Mouse (Mus musculus) myocyte (in vitro differentiated cells): ENCODE data around the gene Gid8.

Experiments used
- CEBPB ChIP-seq: IDR thresholded peaks from 2 replicates; pipeline ENCODE4 v1.6.1; 2011; ENCODE audit warnings: mild to moderate bottlenecking, moderate library complexity; ENCODE audit not compliant: poor library complexity, insufficient read depth, severe bottlenecking
- MAX ChIP-seq: IDR thresholded peaks from one replicate; pipeline ENCODE4 v1.6.1; 2011; ENCODE audit warnings: low read depth, mild to moderate bottlenecking, control low read depth
- POLR2A ChIP-seq: IDR thresholded peaks from one replicate; pipeline ENCODE4 v1.6.1; 2011; ENCODE audit warnings: low read depth, mild to moderate bottlenecking, control low read depth, moderate library complexity; ENCODE audit not compliant: insufficient read length

- TF ChIP-seq MAX (no peak), CEBPB (no peak), POLR2A (no peak)
These were observed 30.4 kb downstream of the Gid8 start for GRCm38 (mm10) chr2:180740349-180740748.
